Mouse (Mus musculus) neural tube, embryonic 12.5 days (tissue): ENCODE results near the gene Cdc6. TPM values are rescaled to one million over a fixed set of nuclear protein-coding genes. Genes with fewer than 3 reads are reported as not detected.

ENCODE experiments used
- ATAC-seq: fragments of 200-750 bp; cut with Nextera tagmentation; 2 replicates; pipeline ENCODE4 v1.8.0; 2017; ENCODE audit warnings: low read depth, mild to moderate bottlenecking, moderate TSS enrichment, moderate library complexity; ENCODE audit not compliant: low FRiP score
- H3K27ac ChIP-seq: fragments of 300-500 bp; sonication (generic); 2 replicates; pipeline ENCODE4 v1.5.1; 2016
- H3K27me3 ChIP-seq: fragments of 300-500 bp; sonication (generic); replicated peaks from 2 replicates; pipeline ENCODE4 v1.6.1; 2016; ENCODE audit warnings: mild to moderate bottlenecking
- H3K36me3 ChIP-seq: fragments of 300-500 bp; sonication (generic); 2 replicates; pipeline ENCODE4 v1.6.1; 2016; ENCODE audit warnings: mild to moderate bottlenecking
- H3K4me1 ChIP-seq: fragments of 300-500 bp; sonication (generic); 2 replicates; pipeline ENCODE4 v1.6.1; 2016
- H3K4me2 ChIP-seq: fragments of 300-500 bp; sonication (generic); replicated peaks from 2 replicates; pipeline ENCODE4 v1.6.1; 2016; ENCODE audit warnings: mild to moderate bottlenecking
- H3K4me3 ChIP-seq: fragments of 300-500 bp; sonication (generic); 2 replicates; pipeline ENCODE4 v1.5.1; 2016
- H3K9ac ChIP-seq: fragments of 300-500 bp; sonication (generic); 2 replicates; pipeline ENCODE4 v1.6.1; 2016; ENCODE audit warnings: mild to moderate bottlenecking
- H3K9me3 ChIP-seq: fragments of 300-500 bp; sonication (generic); 2 replicates; pipeline ENCODE4 v1.6.1; 2016; ENCODE audit warnings: mild to moderate bottlenecking
- WGBS: fragments of 180-500 bp; shearing (Covaris S2); methylation state at CpG from one replicate; pipeline ENCODE4 v1.1.7; 2016; 5-methylcytosine and 5-hydroxymethylcytosine counted together
- polyA plus RNA-seq: library from polyadenylated mRNA; unstranded; fragments of >200 nt; fragmentation: Nextera tagmentation; extraction: Ambion mirVana; gene quantifications from 2 replicates; pipeline ENCODE4 v1.2.1, GENCODE M21; 2016

Gene Cdc6
- polyA plus RNA-seq, 1 experiment from 2014 or later, result 19.2 TPM

GRCm38 (mm10) chr11:98952111-98952510 is 44.5 kb downstream of the Cdc6 start:
- Histone ChIP-seq H3K4me2 (no peak overlapping the region), H3K4me3 (no peak overlapping the region), H3K36me3 (peaks cover 11% of the 10 kb centered on the region), H3K9ac (no peak overlapping the region), H3K9me3 (no peaks in the 10 kb centered on the region), H3K27ac (no peak overlapping the region), H3K4me1 (peaks cover 65% of the 10 kb centered on the region), H3K27me3 (no peaks in the 10 kb centered on the region)
- no peak for ATAC-seq
- WGBS, result 100% methylated on average over 1 of the region's 1 CpGs

- H3K9me3 ChIP-seq, result no peaks in the 10 kb centered on the region
Observed at GRCm38 (mm10) chr11:98952736-98953135, 45.1 kb downstream of the Cdc6 start.

DNA sequence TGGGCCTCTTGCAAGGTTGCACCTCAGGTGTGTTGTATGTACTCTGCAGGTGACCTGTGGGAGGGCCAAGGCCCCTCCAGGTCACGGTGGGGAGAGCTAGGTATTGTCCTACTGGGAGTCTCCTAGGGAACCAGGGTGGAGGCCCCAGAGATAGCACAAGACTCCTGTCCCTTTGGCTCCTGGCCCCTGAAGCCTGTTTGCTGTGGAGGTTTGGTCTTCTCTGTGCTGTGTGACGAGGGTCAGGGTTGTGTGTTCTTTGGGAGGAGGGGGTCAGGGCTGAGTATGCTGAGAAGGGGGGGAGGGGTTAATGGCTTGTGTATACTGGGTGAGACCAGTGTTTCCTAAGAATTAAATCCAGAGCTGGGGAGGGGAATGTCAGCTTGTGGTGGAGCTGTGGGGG is 45.8 kb downstream of the Cdc6 start:
- H3K27me3 ChIP-seq, result no peaks in the 10 kb centered on the region
- WGBS, result 4% methylated on average over 2 of the region's 2 CpGs
- H3K4me3 ChIP-seq, result no peak overlapping the region
- peak overlapping the region; percentile 46 for H3K4me2 ChIP-seq
- no peak for ATAC-seq
- no peaks in the 10 kb centered on the region for H3K9me3 ChIP-seq
- H3K4me1 ChIP-seq, result peaks cover 57% of the 10 kb centered on the region
- H3K36me3 ChIP-seq, result peaks cover 11% of the 10 kb centered on the region
- H3K27ac ChIP-seq, result no peak overlapping the region
- no peak overlapping the region for H3K9ac ChIP-seq

More at GRCm38 (mm10) chr11:98952736-98953135, 45.1 kb downstream of the Cdc6 start:
- Histone ChIP-seq H3K36me3 (peaks cover 11% of the 10 kb centered on the region), H3K4me3 (no peak overlapping the region), H3K27ac (no peak overlapping the region), H3K9ac (no peak overlapping the region), H3K4me1 (peaks cover 59% of the 10 kb centered on the region), H3K4me2 (no peak overlapping the region), H3K27me3 (no peaks in the 10 kb centered on the region)
- ATAC-seq, result no peak
- WGBS, result 66% methylated on average over 2 of the region's 2 CpGs

DNA sequence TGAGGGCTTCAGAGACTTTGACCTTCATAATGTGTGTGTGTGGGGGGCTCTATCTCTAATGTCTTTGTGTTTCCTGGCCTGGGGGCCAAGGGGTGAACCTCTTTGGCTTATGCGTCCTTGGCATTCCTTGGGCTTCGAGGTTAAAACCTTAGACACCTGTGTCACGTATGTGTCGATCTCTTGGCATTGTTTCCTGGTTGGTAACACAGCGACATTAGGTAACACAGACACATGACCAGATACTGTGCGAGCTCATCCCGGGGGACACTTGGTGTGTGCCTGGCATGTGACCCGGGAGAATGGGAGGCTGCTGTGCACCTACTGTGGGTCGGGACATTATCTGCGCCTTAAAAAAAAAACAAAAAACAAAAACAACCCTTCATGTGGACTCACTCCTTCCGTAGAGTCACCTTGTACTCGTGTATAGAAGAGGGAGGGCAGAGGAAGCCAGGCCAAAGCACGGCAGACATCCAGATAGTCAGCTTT is 46.3 kb downstream of the Cdc6 start:
- no peak overlapping the region for H3K4me3 ChIP-seq
- peak overlapping the region; percentile 46 for H3K4me2 ChIP-seq
- no peak overlapping the region for H3K9ac ChIP-seq
- WGBS, result 36% methylated on average over 13 of the region's 13 CpGs
- ATAC-seq, result no peak
- peak overlapping the region; percentile 39; the same call in 1 of the 2 replicates for H3K27ac ChIP-seq
- H3K27me3 ChIP-seq, result no peaks in the 10 kb centered on the region
- H3K4me1 ChIP-seq, result peaks cover 58% of the 10 kb centered on the region
- H3K36me3 ChIP-seq, result peaks cover 11% of the 10 kb centered on the region
- no peaks in the 10 kb centered on the region for H3K9me3 ChIP-seq

DNA sequence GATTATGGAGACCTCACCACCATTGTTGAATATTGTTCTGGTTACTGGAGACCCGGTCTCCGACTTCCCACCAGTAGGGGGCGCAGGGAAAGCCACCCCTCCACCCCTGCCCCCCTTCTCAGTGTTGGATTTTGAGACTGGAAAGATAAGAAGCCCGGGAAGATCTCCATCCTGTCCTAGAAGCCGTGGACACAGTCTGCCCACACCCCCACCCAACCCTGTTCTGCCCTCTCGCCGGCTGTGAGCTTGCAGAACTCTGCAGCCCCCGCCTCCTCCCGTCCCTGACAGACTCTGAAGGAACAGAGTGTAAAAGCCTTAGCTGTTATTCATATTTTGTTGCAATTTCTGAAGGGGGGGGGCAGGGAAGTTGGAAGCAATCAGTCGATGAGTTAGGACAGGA is 46.8 kb downstream of the Cdc6 start:
- peak overlapping the region; percentile 30; the same call in 1 of the 2 replicates for H3K9ac ChIP-seq
- ATAC-seq, result peak; percentile 52
- H3K27ac ChIP-seq, result peak overlapping the region; percentile 39
- peaks cover 11% of the 10 kb centered on the region for H3K36me3 ChIP-seq
- H3K4me3 ChIP-seq, result 0 out of 2 replicates have a peak overlapping the region, but pooled peaks have one; percentile 9
- H3K27me3 ChIP-seq, result no peaks in the 10 kb centered on the region
- WGBS, result 4% methylated on average over 10 of the region's 10 CpGs
- peak overlapping the region; percentile 46 for H3K4me2 ChIP-seq
- H3K4me1 ChIP-seq, result peaks cover 61% of the 10 kb centered on the region
- no peaks in the 10 kb centered on the region for H3K9me3 ChIP-seq

DNA sequence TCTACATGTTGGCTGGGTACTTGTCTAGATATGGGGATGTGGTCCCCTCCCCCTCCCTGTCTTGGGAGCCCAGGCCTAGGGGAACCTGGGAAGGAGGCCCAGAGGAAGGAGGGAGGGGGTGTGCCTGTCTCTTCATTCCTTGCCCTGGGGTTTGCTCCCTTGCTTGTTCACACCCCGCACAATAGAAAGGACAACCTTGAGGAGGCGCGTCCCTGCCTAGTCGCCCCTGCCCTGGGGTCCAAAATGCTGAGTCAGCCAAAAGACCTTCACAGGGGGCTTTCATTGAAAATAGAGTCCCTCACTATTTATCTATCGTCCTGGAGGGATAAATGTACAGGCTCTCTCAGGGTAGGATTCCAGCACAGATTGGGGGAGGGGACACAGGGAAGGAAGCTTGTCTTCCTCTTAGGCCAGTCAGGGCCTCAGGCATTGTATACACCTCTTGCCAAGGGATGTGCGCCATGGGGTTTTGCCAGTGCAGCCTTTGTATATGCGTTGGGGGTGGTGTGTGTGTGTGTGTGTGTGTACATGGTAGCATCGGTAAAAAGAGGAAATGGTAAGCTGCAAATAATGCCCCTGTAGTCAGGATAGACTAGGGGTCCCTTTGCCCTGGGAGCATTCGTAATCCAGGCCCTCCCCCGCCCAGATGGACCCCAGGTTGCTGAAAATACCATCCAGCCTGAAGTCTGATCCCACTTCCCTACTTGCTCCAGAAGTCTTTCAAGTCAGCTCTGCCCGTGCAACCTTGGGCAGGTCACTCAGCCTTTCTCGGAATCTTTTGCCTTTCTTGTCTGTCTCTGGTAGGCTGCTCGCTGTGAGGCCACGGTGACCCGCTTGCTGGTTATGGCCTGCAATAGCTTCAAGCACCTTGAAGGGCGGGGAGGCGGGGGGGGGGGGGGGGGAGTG is 47.5 kb downstream of the Cdc6 start:
- H3K4me1 ChIP-seq, result peaks cover 61% of the 10 kb centered on the region
- ATAC-seq, result peak; percentile 14; the same call in 1 of the 2 replicates
- no peaks in the 10 kb centered on the region for H3K27me3 ChIP-seq
- H3K4me2 ChIP-seq, result peak overlapping the region; percentile 46
- no peak overlapping the region for H3K4me3 ChIP-seq
- WGBS, result 13% methylated on average over 17 of the region's 17 CpGs
- peak overlapping the region; percentile 39 for H3K27ac ChIP-seq
- peak overlapping the region; percentile 30; the same call in 1 of the 2 replicates for H3K9ac ChIP-seq
- H3K36me3 ChIP-seq, result peaks cover 11% of the 10 kb centered on the region
- H3K9me3 ChIP-seq, result no peaks in the 10 kb centered on the region

GRCm38 (mm10) chr11:98955707-98956235 is 48.2 kb downstream of the Cdc6 start:
- Histone ChIP-seq H3K9me3 (no peaks in the 10 kb centered on the region), H3K4me2 (peak overlapping the region; percentile 46), H3K27ac (peak overlapping the region; percentile 39; the same call in 1 of the 2 replicates), H3K36me3 (peaks cover 10% of the 10 kb centered on the region; the same call in 1 of the 2 replicates), H3K9ac (peak overlapping the region; percentile 21; the same call in 1 of the 2 replicates), H3K4me1 (peaks cover 61% of the 10 kb centered on the region), H3K4me3 (no peak overlapping the region), H3K27me3 (no peaks in the 10 kb centered on the region)
- 31% methylated on average over 6 of the region's 7 CpGs for WGBS
- no peak for ATAC-seq

DNA sequence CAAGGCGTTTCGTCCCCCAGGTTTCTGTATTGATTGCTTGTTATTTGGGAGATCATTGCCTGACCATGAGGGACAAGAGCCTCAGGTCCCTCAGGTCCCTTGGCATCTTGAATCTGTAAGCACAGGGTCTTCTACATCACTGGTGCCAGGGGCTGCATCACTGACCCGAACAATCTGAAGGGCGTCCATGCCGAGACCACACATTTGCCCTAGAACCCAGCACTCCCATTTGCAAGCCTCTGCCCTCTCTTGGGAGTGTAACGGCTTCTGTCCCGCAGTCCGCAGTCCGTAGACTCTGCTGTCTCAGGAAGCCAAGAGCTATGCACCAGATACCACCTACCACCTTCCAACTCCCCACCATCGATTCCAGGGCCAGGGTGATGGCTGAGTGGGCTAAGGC is 48.7 kb downstream of the Cdc6 start:
- Histone ChIP-seq H3K4me3 (no peak overlapping the region), H3K27me3 (no peaks in the 10 kb centered on the region), H3K9me3 (no peaks in the 10 kb centered on the region), H3K9ac (no peak overlapping the region), H3K4me2 (no peak overlapping the region), H3K4me1 (peaks cover 58% of the 10 kb centered on the region), H3K27ac (no peak overlapping the region), H3K36me3 (peaks cover 5% of the 10 kb centered on the region; the same call in 1 of the 2 replicates)
- WGBS, result 72% methylated on average over 10 of the region's 10 CpGs
- ATAC-seq, result no peak

- Histone ChIP-seq H3K4me1 (peaks cover 68% of the 10 kb centered on the region), H3K4me3 (peak overlapping the region; percentile 90), H3K36me3 (no peaks in the 10 kb centered on the region), H3K9ac (peak overlapping the region; percentile 84), H3K9me3 (no peaks in the 10 kb centered on the region), H3K4me2 (peak overlapping the region; percentile 96), H3K27me3 (no peaks in the 10 kb centered on the region), H3K27ac (peak overlapping the region; percentile 93)
- ATAC-seq, result peak; percentile 34
- WGBS, result under 1% methylated on average over 42 of the region's 43 CpGs
Observed at GRCm38 (mm10) chr11:98959437-98960312, 52.1 kb downstream of the Cdc6 start.

- peak overlapping the region; percentile 90 for H3K4me3 ChIP-seq
- whole genome bisulfite sequencing, result under 1% methylated on average over 53 of the region's 53 CpGs
- peak; percentile 45; the same call in 1 of the 2 replicates for ATAC-seq
- H3K9ac ChIP-seq, result peak overlapping the region; percentile 84
- peaks cover 68% of the 10 kb centered on the region for H3K4me1 ChIP-seq
- no peaks in the 10 kb centered on the region for H3K36me3 ChIP-seq
- peak overlapping the region; percentile 96 for H3K4me2 ChIP-seq
- no peaks in the 10 kb centered on the region for H3K9me3 ChIP-seq
- H3K27me3 ChIP-seq, result no peaks in the 10 kb centered on the region
- peak overlapping the region; percentile 93 for H3K27ac ChIP-seq
Observed at GRCm38 (mm10) chr11:98960313-98960906, 52.8 kb downstream of the Cdc6 start.

GRCm38 (mm10) chr11:98961051-98961592 is 53.5 kb downstream of the Cdc6 start:
- peak overlapping the region; percentile 84 for H3K9ac ChIP-seq
- under 1% methylated on average over 18 of the region's 18 CpGs for WGBS
- peak overlapping the region; percentile 96 for H3K4me2 ChIP-seq
- peak overlapping the region; percentile 93 for H3K27ac ChIP-seq
- H3K9me3 ChIP-seq, result no peaks in the 10 kb centered on the region
- H3K36me3 ChIP-seq, result no peaks in the 10 kb centered on the region
- no peaks in the 10 kb centered on the region for H3K27me3 ChIP-seq
- ATAC-seq, result no peak
- H3K4me3 ChIP-seq, result peak overlapping the region; percentile 90
- peaks cover 69% of the 10 kb centered on the region for H3K4me1 ChIP-seq
